Mouse (Mus musculus) hematopoietic stem cell, adult 5-6 weeks (primary cell): ENCODE results near the gene Als2cl. TPM values are rescaled to one million over a fixed set of nuclear protein-coding genes. Genes with fewer than 3 reads are reported as not detected.
A peak's percentile ranks its signal among the peaks of the same experiment; 100 is the strongest.

Experiments
- ATAC-seq, 2 experiments: fragments of 125-278 bp in 1 of 2; replicated peaks in 1 of 2; 2 replicates each; pipeline ENCODE4 v1.8.0; 2016 to 2017; ENCODE audit warnings: inconsistent platforms in 2 of 2, mild to moderate bottlenecking in 2 of 2, moderate number of reproducible peaks in 2 of 2, low read depth in 1 of 2, moderate TSS enrichment in 1 of 2; ENCODE audit not compliant: low FRiP score in 2 of 2, poor library complexity in 2 of 2, severe bottlenecking in 2 of 2, insufficient read depth in 1 of 2, low TSS enrichment in 1 of 2
- total RNA-seq: library from RNA; stranded (forward); fragments of 172-1452, 232-1000 nt; gene quantifications from 2 replicates; pipeline ENCODE4 v1.2.3, GENCODE M21; 2017

The Als2cl gene
- 1.5 and 4.9 TPM in 2 replicates for total RNA-seq

- no peak for ATAC-seq
Measured at GRCm38 (mm10) chr9:110879191-110879920, at the start of gene Als2cl. Als2cl (plus strand) TSS chr9:110879870.

- ATAC-seq: no peak
Measured at GRCm38 (mm10) chr9:110833021-110833420, 46.6 kb upstream of the Als2cl start.

- no peak for ATAC-seq
Measured at GRCm38 (mm10) chr9:110834411-110834810, 45.3 kb upstream of the Als2cl start, which contains the start of gene Prss45. Prss45 (plus strand) TSS chr9:110834588.

GRCm38 (mm10) chr9:110834961-110835360, 44.7 kb upstream of the Als2cl start:
- ATAC-seq: no peak

GRCm38 (mm10) chr9:110836112-110836511, 43.6 kb upstream of the Als2cl start:
- ATAC-seq: no peak

GRCm38 (mm10) chr9:110840905-110841304, 38.8 kb upstream of the Als2cl start:
- ATAC-seq: no peak

- ATAC-seq: peak; percentile 56 to 71; a peak in 3 of 4 replicates
Measured at GRCm38 (mm10) chr9:110841438-110841837, 38.2 kb upstream of the Als2cl start.

- ATAC-seq: no peak
Measured at GRCm38 (mm10) chr9:110844206-110844605, 35.5 kb upstream of the Als2cl start, which contains the start of gene Prss46. Prss46 (plus strand) TSS chr9:110844506.

GRCm38 (mm10) chr9:110849162-110849561, 30.5 kb upstream of the Als2cl start:
- no peak for ATAC-seq

- ATAC-seq: no peak
Measured at GRCm38 (mm10) chr9:110855903-110856302, 23.8 kb upstream of the Als2cl start.

GRCm38 (mm10) chr9:110856920-110857319, 22.8 kb upstream of the Als2cl start:
- peak; percentile 37 to 74; a peak in 3 of 4 replicates for ATAC-seq

- ATAC-seq: peak in 1 of 2 experiments; percentile 42; a peak in 2 of 4 replicates
Measured at GRCm38 (mm10) chr9:110857781-110858472, 21.7 kb upstream of the Als2cl start, which contains the start of gene Prss50. Prss50 (plus strand) TSS chr9:110857967.

GRCm38 (mm10) chr9:110858523-110858922, 21.1 kb upstream of the Als2cl start:
- ATAC-seq: no peak

- ATAC-seq: peak; percentile 31 to 37; a peak in 1 of 4 replicates
Measured at GRCm38 (mm10) chr9:110858967-110859596, 20.6 kb upstream of the Als2cl start.

GRCm38 (mm10) chr9:110871030-110871429, 8.6 kb upstream of the Als2cl start:
- ATAC-seq: peak; percentile 63 to 66

- peak in 1 of 2 experiments; percentile 12; a peak in 1 of 4 replicates for ATAC-seq
Measured at GRCm38 (mm10) chr9:110873681-110874659, 5.7 kb upstream of the Als2cl start.

GRCm38 (mm10) chr9:110874660-110875191, 4.9 kb upstream of the Als2cl start:
- ATAC-seq: no peak
